Mouse (Mus musculus): Measurements from ENCODE around the gene Prkar2b. TPM values are rescaled to one million over a fixed set of nuclear protein-coding genes. Genes with fewer than 3 reads are reported as not detected.

The Prkar2b gene
- total and polyA plus RNA-seq, 2 experiments from 2014 or later, result 102 to 124 TPM

DNA sequence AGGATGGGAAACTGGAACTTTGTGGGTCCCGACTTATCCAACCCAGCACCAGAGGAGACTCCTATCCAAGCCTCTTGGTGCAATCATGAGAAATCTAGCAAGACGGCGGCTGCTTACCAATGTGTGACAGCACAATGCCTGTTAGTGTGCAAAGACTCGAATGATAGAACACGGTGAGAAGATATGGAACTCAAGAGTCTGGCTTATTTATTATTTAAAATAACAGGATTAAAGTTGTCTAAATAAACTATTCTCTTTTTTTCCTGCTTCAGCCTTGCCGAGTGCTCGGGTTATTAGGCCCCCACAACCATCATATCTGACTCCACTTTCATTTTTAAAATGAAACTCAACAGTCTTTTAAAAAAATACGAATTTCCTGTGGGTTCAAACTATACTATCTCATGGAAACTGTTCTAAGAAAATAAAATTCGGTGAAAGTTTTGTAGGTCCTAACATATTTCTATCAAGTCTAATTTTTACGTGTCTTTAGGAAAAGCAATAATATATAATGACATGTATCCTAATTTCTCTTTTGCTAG is 54.6 kb downstream of the Prkar2b start:
- Histone ChIP-seq H3K27ac (no peak overlapping the region), H3K9me3 (ENCODE audit: low read length) (0 out of 2 replicates have a peak, but pooled peaks cover 3% of the 10 kb centered on the region), H3K4me1 (ENCODE audit: insufficient read depth, low read length) (no peaks in the 10 kb centered on the region), H3K27me3 (ENCODE audit: insufficient read depth, low read length) (no peaks in the 10 kb centered on the region), H3K36me3 (ENCODE audit: insufficient read depth, low read length) (no peaks in the 10 kb centered on the region), H3K4me3 (ENCODE audit: low read length) (no peak overlapping the region), H3K4me2 (ENCODE audit: low read depth, low read length) (no peak overlapping the region), H3K9ac (replicated peaks; ENCODE audit: low read length) (no peak overlapping the region)
- no peak for ATAC-seq
- 91% methylated on average over 10 of the region's 10 CpGs for WGBS
- no peak for DNase-seq (ENCODE audit: low spot score)
- no peak for TF ChIP-seq CTCF (IDR thresholded peaks at IDR 0.05; ENCODE audit: low read depth)

DNA sequence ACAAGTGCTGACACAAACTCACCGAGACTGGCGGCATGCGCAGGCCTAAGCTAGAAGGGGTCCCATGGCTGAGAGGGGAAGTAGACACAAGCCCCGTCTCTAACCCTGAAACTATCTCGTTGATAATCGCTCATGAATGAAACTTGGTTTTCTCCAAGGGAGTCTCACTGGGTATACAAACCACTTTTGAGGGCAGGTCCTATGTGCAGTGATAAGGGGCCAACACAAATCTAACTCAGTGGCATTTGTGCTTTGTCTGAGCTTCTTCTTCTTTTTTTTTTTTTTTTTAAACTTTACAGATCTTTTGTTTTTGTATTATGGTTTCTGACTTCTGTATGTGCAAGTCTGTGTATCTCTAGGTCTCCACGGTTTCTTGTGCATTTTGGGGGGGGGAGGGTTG is 60.6 kb downstream of the Prkar2b start:
- WGBS, result 89% methylated on average over 7 of the region's 7 CpGs

DNA sequence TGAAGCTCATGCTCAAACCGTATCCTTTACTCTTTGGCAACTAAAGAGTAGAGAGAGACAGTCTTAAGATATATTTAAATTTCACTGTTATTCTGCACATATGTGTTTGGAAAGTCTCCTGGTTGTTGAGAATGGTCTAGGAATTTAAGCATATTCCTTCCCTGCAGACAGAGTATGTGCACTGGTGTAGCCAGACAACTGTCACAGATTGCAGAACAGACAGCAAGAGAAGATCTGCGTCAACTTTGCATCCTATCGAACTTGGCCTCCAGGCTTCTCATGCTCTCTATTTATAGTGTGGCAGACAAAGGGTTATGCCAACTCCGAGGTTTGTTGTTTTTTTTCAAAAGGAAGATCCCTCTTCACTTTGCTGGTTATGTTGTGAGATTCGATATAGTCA is 62.4 kb downstream of the Prkar2b start:
- no peaks in the 10 kb centered on the region for H3K9me3 ChIP-seq (ENCODE audit: low read length)
- H3K4me3 ChIP-seq (ENCODE audit: low read length), result no peak overlapping the region
- DNase-seq (ENCODE audit: low spot score) (no peak), ATAC-seq (no peak)
- H3K4me1 ChIP-seq (ENCODE audit: insufficient read depth, low read length), result no peaks in the 10 kb centered on the region
- H3K36me3 ChIP-seq (ENCODE audit: insufficient read depth, low read length), result no peaks in the 10 kb centered on the region
- no peak for TF ChIP-seq CTCF (IDR thresholded peaks at IDR 0.05; ENCODE audit: low read depth)
- H3K27me3 ChIP-seq (ENCODE audit: insufficient read depth, low read length), result no peaks in the 10 kb centered on the region
- H3K9ac ChIP-seq (replicated peaks; ENCODE audit: low read length), result no peak overlapping the region
- no peak overlapping the region for H3K27ac ChIP-seq
- H3K4me2 ChIP-seq (ENCODE audit: low read depth, low read length), result no peak overlapping the region
- 76% methylated on average over 5 of the region's 5 CpGs for WGBS

More for the DNA sequence above, 60.6 kb downstream of the Prkar2b start:
- Histone ChIP-seq H3K36me3 (ENCODE audit: insufficient read depth, low read length) (no peaks in the 10 kb centered on the region), H3K4me1 (ENCODE audit: insufficient read depth, low read length) (no peaks in the 10 kb centered on the region), H3K9ac (replicated peaks; ENCODE audit: low read length) (no peak overlapping the region), H3K27me3 (ENCODE audit: insufficient read depth, low read length) (no peaks in the 10 kb centered on the region), H3K4me2 (ENCODE audit: low read depth, low read length) (no peak overlapping the region), H3K27ac (no peak overlapping the region), H3K9me3 (ENCODE audit: low read length) (no peaks in the 10 kb centered on the region), H3K4me3 (ENCODE audit: low read length) (no peak overlapping the region)
- ATAC-seq (no peak), DNase-seq (ENCODE audit: low spot score) (no peak)
- no peak for TF ChIP-seq CTCF (IDR thresholded peaks at IDR 0.05; ENCODE audit: low read depth)

DNA sequence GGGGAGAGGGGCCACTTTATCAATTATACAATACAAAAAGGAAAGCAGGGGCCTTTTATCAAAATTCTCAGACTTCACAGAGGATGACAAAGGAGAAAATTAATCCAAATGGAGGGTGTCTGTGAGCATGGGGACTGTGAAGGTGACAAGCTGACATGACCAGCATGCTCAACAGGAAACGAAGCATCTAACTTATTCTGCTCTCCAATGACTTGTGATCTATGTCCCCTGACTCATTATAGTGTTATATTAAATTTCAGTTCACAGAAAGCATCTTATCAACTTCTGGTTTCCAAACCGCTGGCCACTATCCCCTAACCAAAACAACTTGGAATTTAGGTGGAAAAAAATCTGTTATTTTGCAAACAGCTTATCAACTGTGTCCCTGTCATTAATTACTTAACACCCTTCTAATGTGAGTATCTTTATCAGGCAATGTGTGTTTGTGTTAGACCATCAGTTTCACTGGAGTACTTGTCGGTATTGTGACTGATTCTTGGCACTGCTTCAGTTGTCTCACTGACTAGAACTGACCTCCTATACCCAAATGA is 63.7 kb downstream of the Prkar2b start:
- H3K9me3 ChIP-seq (ENCODE audit: low read length), result no peaks in the 10 kb centered on the region
- WGBS, result 63% methylated on average over 3 of the region's 3 CpGs
- no peak overlapping the region for H3K9ac ChIP-seq (replicated peaks; ENCODE audit: low read length)
- no peaks in the 10 kb centered on the region for H3K4me1 ChIP-seq (ENCODE audit: insufficient read depth, low read length)
- H3K4me3 ChIP-seq (ENCODE audit: low read length), result no peak overlapping the region
- no peak for TF ChIP-seq CTCF (IDR thresholded peaks at IDR 0.05; ENCODE audit: low read depth)
- no peak for ATAC-seq
- no peak for DNase-seq (ENCODE audit: low spot score)
- H3K36me3 ChIP-seq (ENCODE audit: insufficient read depth, low read length), result no peaks in the 10 kb centered on the region
- H3K27me3 ChIP-seq (ENCODE audit: insufficient read depth, low read length), result no peaks in the 10 kb centered on the region
- no peak overlapping the region for H3K4me2 ChIP-seq (ENCODE audit: low read depth, low read length)
- no peak overlapping the region for H3K27ac ChIP-seq

DNA sequence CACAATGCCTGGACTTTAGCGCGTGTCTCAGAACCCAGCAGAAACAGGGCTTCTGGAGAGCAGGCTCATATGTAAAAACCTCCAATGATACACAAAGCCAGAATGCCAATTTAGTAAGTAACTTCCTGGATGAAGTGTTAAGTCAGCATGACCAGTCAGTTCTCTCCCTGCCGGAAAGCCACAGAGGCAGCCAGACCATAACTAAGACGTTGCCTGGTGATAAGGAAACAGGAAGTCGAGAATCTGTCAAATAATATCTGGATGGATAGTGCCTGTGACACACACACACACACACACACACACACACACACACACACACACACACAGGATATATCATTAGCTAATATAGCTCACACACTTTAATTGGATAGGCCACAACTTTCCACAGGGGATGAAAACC is 64.2 kb downstream of the Prkar2b start:
- no peak for TF ChIP-seq CTCF (IDR thresholded peaks at IDR 0.05; ENCODE audit: low read depth)
- no peak for DNase-seq (ENCODE audit: low spot score)
- Histone ChIP-seq H3K9me3 (ENCODE audit: low read length) (no peaks in the 10 kb centered on the region), H3K9ac (replicated peaks; ENCODE audit: low read length) (no peak overlapping the region), H3K27me3 (ENCODE audit: insufficient read depth, low read length) (no peaks in the 10 kb centered on the region), H3K4me1 (ENCODE audit: insufficient read depth, low read length) (no peaks in the 10 kb centered on the region), H3K4me2 (ENCODE audit: low read depth, low read length) (no peak overlapping the region), H3K27ac (no peak overlapping the region), H3K4me3 (ENCODE audit: low read length) (no peak overlapping the region), H3K36me3 (ENCODE audit: insufficient read depth, low read length) (no peaks in the 10 kb centered on the region)
- 66% methylated on average over 5 of the region's 5 CpGs for WGBS
- no peak for ATAC-seq

DNA sequence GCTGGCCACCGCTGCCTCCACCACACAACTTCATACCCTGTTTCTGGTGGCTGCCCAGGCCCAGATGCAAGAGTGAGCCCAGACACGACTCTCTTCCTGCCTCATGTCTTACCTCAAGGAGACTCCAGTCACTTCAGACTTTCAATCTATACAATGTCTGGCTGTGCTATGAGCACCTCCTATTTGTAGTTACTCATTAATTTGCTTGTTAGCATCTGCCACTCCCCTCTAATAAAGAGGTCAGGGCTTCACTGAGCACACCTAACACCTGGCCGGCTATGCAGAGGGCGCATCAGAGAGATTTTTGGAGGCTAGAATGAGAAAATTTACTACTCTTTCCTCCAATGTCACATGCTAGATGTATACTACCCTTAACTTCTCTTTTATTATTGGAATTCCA is 70.5 kb downstream of the Prkar2b start:
- DNase-seq (ENCODE audit: low spot score) (no peak), ATAC-seq (no peak)
- Histone ChIP-seq H3K27ac (no peak overlapping the region), H3K4me1 (ENCODE audit: insufficient read depth, low read length) (no peaks in the 10 kb centered on the region), H3K27me3 (ENCODE audit: insufficient read depth, low read length) (no peaks in the 10 kb centered on the region), H3K9me3 (ENCODE audit: low read length) (no peaks in the 10 kb centered on the region), H3K4me3 (ENCODE audit: low read length) (no peak overlapping the region), H3K36me3 (ENCODE audit: insufficient read depth, low read length) (no peaks in the 10 kb centered on the region), H3K4me2 (ENCODE audit: low read depth, low read length) (no peak overlapping the region), H3K9ac (replicated peaks; ENCODE audit: low read length) (no peak overlapping the region)
- TF ChIP-seq CTCF (IDR thresholded peaks at IDR 0.05; ENCODE audit: low read depth), result no peak
- 89% methylated on average over 4 of the region's 4 CpGs for WGBS

DNA sequence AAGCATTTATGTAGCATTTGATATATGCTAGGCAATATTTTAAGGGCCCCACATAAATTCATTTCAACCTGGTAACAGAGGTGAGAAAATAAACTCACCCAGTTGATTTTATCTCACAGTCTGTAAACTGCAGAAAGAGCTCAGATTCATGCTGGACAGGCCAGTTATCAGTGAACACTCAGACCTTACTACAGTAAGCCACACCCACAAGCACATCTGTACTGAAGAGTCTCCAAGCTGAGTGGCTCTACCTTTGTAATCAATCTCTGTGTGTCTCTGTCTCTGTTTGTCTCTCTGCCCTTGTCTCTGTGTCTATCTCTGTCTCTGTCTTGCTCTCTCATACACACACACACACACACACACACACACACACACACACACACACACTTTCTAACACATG is 71.4 kb downstream of the Prkar2b start:
- H3K4me2 ChIP-seq (ENCODE audit: low read depth, low read length), result no peak overlapping the region
- no peak for ATAC-seq
- no peak for DNase-seq (ENCODE audit: low spot score)
- no peaks in the 10 kb centered on the region for H3K36me3 ChIP-seq (ENCODE audit: insufficient read depth, low read length)
- H3K27ac ChIP-seq, result no peak overlapping the region
- H3K4me3 ChIP-seq (ENCODE audit: low read length), result no peak overlapping the region
- no peaks in the 10 kb centered on the region for H3K9me3 ChIP-seq (ENCODE audit: low read length)
- H3K27me3 ChIP-seq (ENCODE audit: insufficient read depth, low read length), result no peaks in the 10 kb centered on the region
- no peak for TF ChIP-seq CTCF (IDR thresholded peaks at IDR 0.05; ENCODE audit: low read depth)
- no peak overlapping the region for H3K9ac ChIP-seq (replicated peaks; ENCODE audit: low read length)
- H3K4me1 ChIP-seq (ENCODE audit: insufficient read depth, low read length), result no peaks in the 10 kb centered on the region; the same call in 1 of the 2 replicates
